Mouse (Mus musculus) neural tube, embryonic 11.5 days (tissue): ENCODE measurements at regions not wholly inside any gene's neighbourhood (a gene's known extent, or its start where the extent isn't known, plus 50 kb on each side); places are given as distances from the start of the nearest gene placed in this dataset.
"Not testable (repeated sequence)": the region's sequence is repeated elsewhere in the genome, so short reads cannot be mapped to it uniquely, and the experiment has no call there.

Experiments used
- ATAC-seq: fragments of 200-750 bp; cut with Nextera tagmentation; 2 replicates; pipeline ENCODE4 v1.8.0; 2017; ENCODE audit warnings: moderate number of reproducible peaks, mild to moderate bottlenecking, moderate TSS enrichment, moderate library complexity; ENCODE audit not compliant: insufficient read depth, low FRiP score, low TSS enrichment
- DNase-seq: peaks from one replicate; pipeline ENCODE4 v3.0.0-alpha.2; 2015; ENCODE audit warnings: low spot score
- H3K27ac ChIP-seq: fragments of 300-500 bp; sonication (generic); 2 replicates; pipeline ENCODE4 v1.5.1; 2014; ENCODE audit warnings: low read depth, mild to moderate bottlenecking, low read length
- H3K27me3 ChIP-seq: fragments of 300-500 bp; sonication (generic); 2 replicates; pipeline ENCODE4 v1.6.1; 2014; ENCODE audit warnings: mild to moderate bottlenecking, low read length, mixed read lengths; ENCODE audit not compliant: control insufficient read depth, insufficient read depth
- H3K36me3 ChIP-seq: fragments of 300-500 bp; sonication (generic); 2 replicates; pipeline ENCODE4 v1.6.1; 2014; ENCODE audit warnings: mild to moderate bottlenecking, low read length, moderate library complexity, mixed read lengths; ENCODE audit not compliant: control insufficient read depth, insufficient read depth
- H3K4me1 ChIP-seq: fragments of 300-500 bp; sonication (generic); 2 replicates; pipeline ENCODE4 v1.6.1; 2014; ENCODE audit warnings: low read length, mixed read lengths; ENCODE audit not compliant: control insufficient read depth, insufficient read depth
- H3K4me2 ChIP-seq: fragments of 300-500 bp; sonication (generic); 2 replicates; pipeline ENCODE4 v1.6.1; 2014; ENCODE audit warnings: low read depth, mild to moderate bottlenecking, moderate library complexity
- H3K4me3 ChIP-seq: fragments of 300-500 bp; sonication (generic); 2 replicates; pipeline ENCODE4 v1.5.1; 2014; ENCODE audit warnings: low read depth, low read length
- H3K9ac ChIP-seq: fragments of 300-500 bp; sonication (generic); 2 replicates; pipeline ENCODE4 v1.6.1; 2014; ENCODE audit warnings: mild to moderate bottlenecking, low read length
- H3K9me3 ChIP-seq: fragments of 300-500 bp; sonication (generic); 2 replicates; pipeline ENCODE4 v1.6.1; 2016; ENCODE audit warnings: low read length; ENCODE audit not compliant: control insufficient read depth
- WGBS: fragments of 180-500 bp; shearing (Covaris S2); extraction: QIAGEN DNeasy Blood & Tissue Kit; methylation state at CpG from one replicate; pipeline ENCODE4 v1.1.7; 2014; 5-methylcytosine and 5-hydroxymethylcytosine counted together

DNA sequence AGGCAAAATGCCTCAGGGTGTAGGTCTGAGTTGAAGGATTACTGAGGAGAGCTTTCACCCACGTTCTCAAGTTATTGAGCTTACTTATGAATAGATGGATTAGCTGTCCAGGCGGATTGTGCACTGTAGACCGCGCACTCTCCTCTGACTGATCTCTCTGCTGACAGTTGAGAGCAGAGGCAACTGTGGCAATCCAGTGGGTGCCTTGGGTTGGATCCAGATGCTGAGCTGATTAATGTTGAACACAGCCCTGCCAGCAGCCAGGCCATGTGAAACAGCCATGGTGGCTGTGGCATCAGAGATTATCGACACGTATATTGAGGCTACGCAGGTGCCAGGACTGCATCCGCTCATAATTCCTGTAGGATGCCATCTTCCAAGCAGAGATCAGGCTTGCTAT lies 53.6 kb downstream of the Gm10320 start:
- H3K36me3 ChIP-seq = no peaks in the 10 kb centered on the region
- WGBS = 90% methylated on average over 8 of the region's 8 CpGs

DNA sequence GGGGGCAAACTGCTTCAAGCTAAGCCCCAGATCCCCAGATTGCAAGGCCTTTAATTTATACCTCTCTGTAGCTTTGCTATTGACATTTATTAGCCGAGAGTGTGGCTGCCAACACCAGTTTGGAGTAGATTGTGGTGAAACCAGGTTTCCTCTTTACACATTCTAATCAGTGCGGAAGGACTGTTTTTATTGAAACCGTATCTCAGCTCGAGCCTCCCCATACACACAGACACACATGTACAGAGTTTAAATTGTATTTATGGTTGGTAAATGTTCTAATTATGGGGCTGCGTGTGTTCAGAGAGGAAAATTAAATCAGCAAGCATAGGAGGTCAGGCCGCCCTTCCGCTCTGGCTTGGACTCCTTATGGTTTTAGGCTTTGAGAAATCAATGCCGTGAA lies 54.8 kb downstream of the Gm10320 start:
- H3K4me1 ChIP-seq = no peaks in the 10 kb centered on the region
- no peak overlapping the region for H3K27ac ChIP-seq
- no peak for ATAC-seq
- no peaks in the 10 kb centered on the region for H3K9me3 ChIP-seq
- no peaks in the 10 kb centered on the region for H3K36me3 ChIP-seq
- no peak overlapping the region for H3K4me2 ChIP-seq
- WGBS = 74% methylated on average over 8 of the region's 8 CpGs
- H3K9ac ChIP-seq = no peak overlapping the region
- no peaks in the 10 kb centered on the region for H3K27me3 ChIP-seq
- no peak for DNase-seq
- no peak overlapping the region for H3K4me3 ChIP-seq

More for the DNA sequence above, 53.6 kb downstream of the Gm10320 start:
- Histone ChIP-seq H3K4me3 (no peak overlapping the region), H3K9me3 (no peaks in the 10 kb centered on the region), H3K27ac (no peak overlapping the region), H3K4me2 (no peak overlapping the region), H3K27me3 (no peaks in the 10 kb centered on the region), H3K4me1 (no peaks in the 10 kb centered on the region), H3K9ac (no peak overlapping the region)
- ATAC-seq = no peak
- no peak for DNase-seq

- H3K36me3 ChIP-seq = no peaks in the 10 kb centered on the region
- no peak overlapping the region for H3K4me2 ChIP-seq
- H3K4me1 ChIP-seq = no peaks in the 10 kb centered on the region
- H3K27me3 ChIP-seq = no peaks in the 10 kb centered on the region; the same call in 1 of the 2 replicates
- H3K9ac ChIP-seq = no peak overlapping the region
- 91% methylated on average over 8 of the region's 8 CpGs for WGBS
- no peak overlapping the region for H3K27ac ChIP-seq
- no peak overlapping the region for H3K4me3 ChIP-seq
- DNase-seq (no peak), ATAC-seq (no peak)
- no peaks in the 10 kb centered on the region for H3K9me3 ChIP-seq
Measured at GRCm38 (mm10) chr13:98435245-98435975, 56.4 kb downstream of the Gm10320 start.

- Histone ChIP-seq H3K4me3 (no peak overlapping the region), H3K27ac (no peak overlapping the region), H3K4me2 (peak overlapping the region; percentile 12; the same call in 1 of the 2 replicates), H3K9me3 (no peaks in the 10 kb centered on the region), H3K27me3 (peaks cover 5% of the 10 kb centered on the region; the same call in 1 of the 2 replicates), H3K36me3 (no peaks in the 10 kb centered on the region), H3K9ac (no peak overlapping the region), H3K4me1 (no peaks in the 10 kb centered on the region)
- WGBS = 23% methylated on average over 21 of the region's 21 CpGs
- no peak for ATAC-seq
- DNase-seq = no peak
Measured at GRCm38 (mm10) chr13:98429851-98430250, 62.0 kb downstream of the Gm10320 start.

GRCm38 (mm10) chr13:98427660-98428059 lies 64.1 kb downstream of the Gm10320 start:
- not testable (repeated sequence) for H3K9ac ChIP-seq, H3K4me3 ChIP-seq, H3K36me3 ChIP-seq, ATAC-seq, H3K27me3 ChIP-seq, H3K4me1 ChIP-seq, H3K27ac ChIP-seq, H3K9me3 ChIP-seq
- 0 out of 2 replicates have a peak overlapping the region, but pooled peaks have one; percentile 4 for H3K4me2 ChIP-seq
- 10% methylated on average over 16 of the region's 16 CpGs for WGBS
- DNase-seq = peak; percentile 55

- no peak overlapping the region for H3K4me2 ChIP-seq
- H3K4me3 ChIP-seq = no peak overlapping the region
- H3K9me3 ChIP-seq = no peaks in the 10 kb centered on the region
- H3K9ac ChIP-seq = no peak overlapping the region
- peaks cover 3% of the 10 kb centered on the region; the same call in 1 of the 2 replicates for H3K27me3 ChIP-seq
- no peak overlapping the region for H3K27ac ChIP-seq
- WGBS = 93% methylated on average over 7 of the region's 7 CpGs
- H3K4me1 ChIP-seq = no peaks in the 10 kb centered on the region
- H3K36me3 ChIP-seq = no peaks in the 10 kb centered on the region
- DNase-seq (no peak), ATAC-seq (no peak)
Measured at GRCm38 (mm10) chr13:98425026-98425425, 66.8 kb downstream of the Gm10320 start.

GRCm38 (mm10) chr13:98424000-98424399 lies 67.8 kb downstream of the Gm10320 start:
- Histone ChIP-seq H3K36me3 (no peaks in the 10 kb centered on the region), H3K4me3 (no peak overlapping the region), H3K9ac (no peak overlapping the region), H3K27me3 (no peaks in the 10 kb centered on the region), H3K9me3 (no peaks in the 10 kb centered on the region), H3K27ac (no peak overlapping the region), H3K4me2 (no peak overlapping the region), H3K4me1 (no peaks in the 10 kb centered on the region)
- ATAC-seq (no peak), DNase-seq (no peak)
- 78% methylated on average over 12 of the region's 12 CpGs for WGBS

DNA sequence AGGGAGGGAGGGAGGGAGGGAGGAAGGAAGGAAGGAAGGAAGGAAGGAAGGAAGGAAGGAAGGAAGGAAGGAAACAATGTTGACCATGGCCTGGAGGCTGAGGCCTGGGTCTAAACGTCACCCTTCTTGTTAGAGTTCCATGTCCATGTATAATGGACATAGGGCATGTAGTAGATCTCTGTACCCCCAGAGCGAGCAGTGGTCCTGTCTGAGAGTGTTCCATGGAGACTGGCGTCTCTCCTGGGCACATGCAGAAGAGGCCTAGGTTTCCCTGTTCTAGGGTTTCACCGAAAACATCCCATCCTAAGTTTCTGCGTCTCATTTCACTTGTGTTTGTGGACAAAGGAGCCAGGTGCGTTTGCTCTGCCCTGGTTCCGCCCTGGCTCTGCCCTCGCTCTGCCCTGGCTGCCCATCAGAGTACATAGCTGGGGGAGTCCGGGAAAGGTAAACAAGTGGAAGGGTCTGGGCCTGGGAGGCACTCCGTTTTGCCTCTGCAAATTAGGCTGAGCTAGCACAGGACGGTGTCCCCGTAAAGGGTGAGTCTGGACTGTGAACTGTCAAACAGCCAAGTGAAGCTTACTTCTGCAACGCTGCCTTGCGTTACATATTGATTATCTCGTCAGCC lies 66.5 kb downstream of the Foxd1 start:
- no peaks in the 10 kb centered on the region for H3K36me3 ChIP-seq
- WGBS = 79% methylated on average over 15 of the region's 15 CpGs
- no peaks in the 10 kb centered on the region for H3K4me1 ChIP-seq
- no peak for ATAC-seq
- no peaks in the 10 kb centered on the region for H3K9me3 ChIP-seq
- H3K27me3 ChIP-seq = no peaks in the 10 kb centered on the region
- H3K4me3 ChIP-seq = no peak overlapping the region
- no peak overlapping the region for H3K4me2 ChIP-seq
- no peak overlapping the region for H3K9ac ChIP-seq
- no peak for DNase-seq
- no peak overlapping the region for H3K27ac ChIP-seq

GRCm38 (mm10) chr13:98417736-98418135 lies 63.7 kb downstream of the Foxd1 start:
- Histone ChIP-seq H3K4me3 (no peak overlapping the region), H3K27me3 (no peaks in the 10 kb centered on the region), H3K9ac (no peak overlapping the region), H3K9me3 (no peaks in the 10 kb centered on the region), H3K27ac (no peak overlapping the region), H3K36me3 (no peaks in the 10 kb centered on the region), H3K4me2 (no peak overlapping the region), H3K4me1 (no peaks in the 10 kb centered on the region)
- DNase-seq = no peak
- WGBS = 89% methylated on average over 4 of the region's 4 CpGs
- ATAC-seq = no peak
